Mouse (Mus musculus) ovary, postnatal 36 days (tissue): ENCODE data around the gene Akp3.

Experiments
- DNase-seq: peaks from one replicate; pipeline ENCODE4 v3.0.0; 2022; ENCODE audit warnings: low spot score, mixed read lengths

The Akp3 gene

GRCm38 (mm10) chr1:87124673-87125072 is at the start of gene Akp3:
Gene Akp3 (plus strand): TSS chr1:87124973.
- DNase-seq, result no peak

GRCm38 (mm10) chr1:87086196-87086595 is 38.6 kb upstream of the Akp3 start:
- no peak for DNase-seq

- no peak for DNase-seq
These were observed 37.8 kb upstream of the Akp3 start for GRCm38 (mm10) chr1:87086964-87087363.

GRCm38 (mm10) chr1:87089251-87089650 is 35.5 kb upstream of the Akp3 start:
- no peak for DNase-seq

- DNase-seq, result no peak
These were observed 34.9 kb upstream of the Akp3 start, which contains the start of gene Alppl2 for GRCm38 (mm10) chr1:87089828-87090227. Gene Alppl2 (minus strand): TSS chr1:87089928.

- DNase-seq, result no peak
These were observed 29.1 kb upstream of the Akp3 start for GRCm38 (mm10) chr1:87095642-87096041.

GRCm38 (mm10) chr1:87098358-87098975 is 26.3 kb upstream of the Akp3 start:
- DNase-seq, result peak; percentile 65

GRCm38 (mm10) chr1:87101411-87101810 is 23.4 kb upstream of the Akp3 start, which contains the start of gene Alpi:
Gene Alpi (minus strand): TSS chr1:87101606.
- DNase-seq, result no peak

- no peak for DNase-seq
These were observed 22.7 kb upstream of the Akp3 start for GRCm38 (mm10) chr1:87102114-87102513.

- no peak for DNase-seq
These were observed 20.8 kb upstream of the Akp3 start for GRCm38 (mm10) chr1:87103936-87104335.

- DNase-seq, result no peak
These were observed 18.2 kb upstream of the Akp3 start for GRCm38 (mm10) chr1:87106536-87106935.

- DNase-seq, result no peak
These were observed 16.2 kb upstream of the Akp3 start for GRCm38 (mm10) chr1:87108564-87108963.

GRCm38 (mm10) chr1:87111719-87112354 is 12.9 kb upstream of the Akp3 start:
- peak; percentile 47 for DNase-seq

GRCm38 (mm10) chr1:87114784-87115183 is 10.0 kb upstream of the Akp3 start:
- no peak for DNase-seq

GRCm38 (mm10) chr1:87127206-87128030 is 2.6 kb downstream of the Akp3 start:
- peak; percentile 36 for DNase-seq

- DNase-seq, result no peak
These were observed 7.0 kb downstream of the Akp3 start for GRCm38 (mm10) chr1:87131803-87132202.

- no peak for DNase-seq
These were observed 16.8 kb downstream of the Akp3 start for GRCm38 (mm10) chr1:87141550-87141949.

GRCm38 (mm10) chr1:87142456-87142855 is 17.7 kb downstream of the Akp3 start:
- DNase-seq, result no peak

GRCm38 (mm10) chr1:87143141-87143540 is 18.4 kb downstream of the Akp3 start:
- DNase-seq, result no peak

GRCm38 (mm10) chr1:87149422-87149821 is 24.6 kb downstream of the Akp3 start:
- no peak for DNase-seq

- no peak for DNase-seq
These were observed 26.5 kb downstream of the Akp3 start for GRCm38 (mm10) chr1:87151286-87151685.

- no peak for DNase-seq
These were observed 29.2 kb downstream of the Akp3 start for GRCm38 (mm10) chr1:87153776-87154500.
